Mouse (Mus musculus) urinary bladder, adult 2 months (tissue): ENCODE measurements around the gene Wfdc17. TPM values are rescaled to one million over a fixed set of nuclear protein-coding genes. Genes with fewer than 3 reads are reported as not detected.
A peak's percentile ranks its signal among the peaks of the same experiment; 100 is the strongest.

Experiments used
- DNase-seq: peaks from one replicate; pipeline ENCODE4 v3.0.0; 2022; ENCODE audit warnings: low spot score
- polyA plus RNA-seq: library from polyadenylated mRNA; depleted of rRNA; stranded (reverse); fragments of >200 nt; gene quantifications from 2 replicates; pipeline ENCODE4 v1.2.3, GENCODE M21; 2012; rRNA removed

Wfdc17 gene
- 31.2 and 38.7 TPM in 2 replicates for polyA plus RNA-seq

GRCm38 (mm10) chr11:83703705-83704104 lies at the start of gene Wfdc17:
Wfdc17 (plus strand) TSS chr11:83703991.
- DNase-seq = no peak

- DNase-seq = no peak
These were observed 49.2 kb upstream of the Wfdc17 start for GRCm38 (mm10) chr11:83654606-83655005.

- no peak for DNase-seq
These were observed 46.3 kb upstream of the Wfdc17 start for GRCm38 (mm10) chr11:83657508-83657907.

- DNase-seq = no peak
These were observed 45.0 kb upstream of the Wfdc17 start for GRCm38 (mm10) chr11:83658797-83659196.

DNA sequence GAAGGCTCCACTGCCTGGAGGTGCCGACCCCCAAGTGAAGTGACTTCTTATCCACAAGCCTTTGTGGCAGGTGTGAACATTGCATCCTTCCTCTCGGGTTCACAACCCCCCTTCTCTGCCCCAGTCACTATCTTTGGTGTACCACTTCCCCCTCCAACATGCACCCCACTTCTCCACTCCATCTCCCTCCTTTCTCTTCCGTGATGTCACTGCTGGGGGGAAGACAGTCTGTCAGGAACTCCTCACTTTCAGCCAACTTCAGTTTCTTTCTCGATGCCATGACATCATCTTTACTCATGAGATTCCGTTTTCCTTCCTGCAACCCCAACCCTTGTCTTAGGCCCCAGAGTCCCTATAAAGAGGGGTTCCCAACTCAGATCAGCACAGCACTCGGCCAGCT lies 41.6 kb upstream of the Wfdc17 start, which contains the start of gene Ccl4:
TSS of gene Ccl4 (plus strand) at position 381 of the 400 bp plus-strand sequence.
- DNase-seq = no peak

GRCm38 (mm10) chr11:83663532-83663931 lies 40.3 kb upstream of the Wfdc17 start:
- DNase-seq = no peak

DNA sequence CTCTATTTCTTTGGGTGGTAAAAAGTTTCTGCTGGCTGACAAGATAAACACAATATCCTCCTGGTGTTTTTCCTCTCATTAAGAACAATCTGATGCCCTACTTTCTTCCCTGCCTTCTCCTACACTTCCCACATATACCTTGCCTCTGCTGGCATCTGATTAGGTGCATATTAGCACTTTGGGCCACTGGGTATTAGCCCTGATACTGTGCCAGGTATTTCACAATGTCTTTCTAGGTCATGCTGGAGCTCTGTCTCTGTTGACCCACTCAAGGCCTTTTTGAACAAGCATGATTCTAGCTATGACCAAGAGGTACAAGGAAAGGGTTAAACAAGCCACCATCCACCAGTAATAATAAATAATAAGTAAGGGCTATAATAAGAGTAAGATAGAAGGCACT lies 32.0 kb upstream of the Wfdc17 start:
- no peak for DNase-seq

- DNase-seq = no peak
These were observed 28.1 kb upstream of the Wfdc17 start for GRCm38 (mm10) chr11:83675665-83676064.

DNA sequence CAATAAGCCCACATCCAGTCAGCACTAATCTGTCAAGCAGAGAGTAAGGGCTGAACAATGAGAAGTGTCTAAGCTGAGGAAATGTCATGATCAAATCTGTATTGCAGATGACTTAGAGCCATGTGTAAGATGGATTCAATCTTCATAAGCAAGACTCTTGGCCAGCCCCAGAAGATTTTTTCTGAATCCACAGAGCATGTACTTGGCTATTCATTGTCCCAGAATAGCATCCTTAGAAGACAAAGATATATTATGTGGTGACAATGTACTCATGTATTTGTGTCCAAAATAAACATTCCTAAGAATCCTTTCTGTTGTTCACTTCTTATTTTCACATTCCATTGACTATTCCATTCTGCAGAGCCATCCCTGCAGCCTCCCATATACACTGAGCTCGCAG lies 13.9 kb upstream of the Wfdc17 start:
- no peak for DNase-seq

GRCm38 (mm10) chr11:83692008-83692407 lies 11.8 kb upstream of the Wfdc17 start:
- DNase-seq = no peak

DNA sequence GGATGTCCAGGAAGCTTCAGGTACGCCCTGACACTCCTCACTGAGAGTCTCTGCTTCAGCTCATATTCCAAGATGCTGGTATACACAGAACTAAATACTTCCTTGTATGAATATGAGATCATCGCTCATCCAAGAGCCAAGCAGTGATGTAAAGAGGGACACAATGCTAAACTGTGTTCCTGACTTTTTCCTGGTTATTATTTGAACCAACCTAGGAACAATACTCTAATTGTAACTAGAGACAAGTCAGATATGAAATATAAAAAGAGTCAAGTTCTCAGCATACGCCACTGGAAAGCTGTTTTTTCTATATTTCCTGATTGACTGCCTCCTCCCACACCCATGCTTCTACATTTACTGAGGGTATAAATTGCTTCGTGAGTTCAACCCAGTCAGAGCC lies 4.9 kb downstream of the Wfdc17 start, which contains the start of gene Wfdc18:
TSS of gene Wfdc18 (plus strand) at position 301 of the 400 bp plus-strand sequence.
- no peak for DNase-seq

DNA sequence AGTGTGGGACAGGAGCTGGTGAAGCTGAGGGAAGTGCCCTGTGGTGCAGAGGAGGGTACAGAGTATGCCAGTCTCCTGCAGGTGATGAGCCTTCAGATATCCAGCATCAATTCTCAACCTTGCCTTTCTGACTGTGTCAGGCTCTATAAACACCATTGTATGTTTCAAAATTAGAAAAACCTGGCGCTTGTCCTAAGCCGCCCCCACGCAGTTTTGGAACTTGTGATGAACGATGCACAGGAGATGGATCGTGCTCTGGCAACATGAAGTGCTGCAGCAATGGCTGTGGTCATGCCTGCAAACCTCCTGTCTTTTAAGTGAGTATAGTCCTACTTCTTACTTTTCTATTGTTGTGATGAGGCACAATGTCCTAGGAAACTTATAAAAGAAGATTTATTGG lies 5.9 kb downstream of the Wfdc17 start:
- DNase-seq = no peak

DNA sequence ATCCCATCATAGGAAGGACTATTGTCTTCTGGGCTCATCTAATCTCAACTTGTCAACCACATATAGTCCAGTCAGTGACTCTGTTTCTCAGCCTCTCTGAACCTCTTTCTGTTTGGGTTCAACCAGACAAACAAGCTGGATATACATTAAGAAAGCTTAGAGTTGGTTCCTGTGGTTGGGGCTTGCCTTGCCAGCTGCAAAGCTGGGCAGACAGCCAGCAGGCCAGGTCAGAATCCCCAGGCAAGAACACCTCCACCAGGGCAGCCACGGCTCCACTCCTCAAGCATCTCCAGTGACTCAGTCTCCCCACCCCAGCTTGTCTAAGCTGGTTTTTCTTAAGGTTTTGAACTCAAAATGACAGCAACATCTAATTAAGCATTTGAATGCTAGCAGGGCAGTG lies 8.9 kb downstream of the Wfdc17 start:
- DNase-seq = no peak

DNA sequence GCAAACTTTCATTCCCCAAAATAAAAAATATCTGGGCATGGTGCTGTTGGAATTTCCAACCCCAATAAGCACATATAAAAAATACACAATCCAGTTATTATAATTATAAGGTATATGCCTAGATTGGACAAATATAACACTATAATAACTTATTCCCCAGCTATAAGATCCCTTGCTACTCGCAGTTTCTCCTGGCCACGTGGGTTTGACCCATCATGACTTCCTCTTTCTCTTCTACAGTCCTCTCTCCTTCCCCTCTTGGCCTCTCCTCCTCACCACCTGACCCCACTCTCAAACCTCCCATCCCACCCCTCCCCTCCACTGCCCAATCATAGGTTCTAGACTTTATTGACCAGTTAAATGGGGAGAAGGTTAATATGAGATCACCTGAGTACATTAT lies 10.1 kb downstream of the Wfdc17 start:
- DNase-seq = no peak

GRCm38 (mm10) chr11:83717042-83717665 lies 13.4 kb downstream of the Wfdc17 start:
- DNase-seq = no peak

- no peak for DNase-seq
These were observed 17.0 kb downstream of the Wfdc17 start for GRCm38 (mm10) chr11:83720766-83721165.

DNA sequence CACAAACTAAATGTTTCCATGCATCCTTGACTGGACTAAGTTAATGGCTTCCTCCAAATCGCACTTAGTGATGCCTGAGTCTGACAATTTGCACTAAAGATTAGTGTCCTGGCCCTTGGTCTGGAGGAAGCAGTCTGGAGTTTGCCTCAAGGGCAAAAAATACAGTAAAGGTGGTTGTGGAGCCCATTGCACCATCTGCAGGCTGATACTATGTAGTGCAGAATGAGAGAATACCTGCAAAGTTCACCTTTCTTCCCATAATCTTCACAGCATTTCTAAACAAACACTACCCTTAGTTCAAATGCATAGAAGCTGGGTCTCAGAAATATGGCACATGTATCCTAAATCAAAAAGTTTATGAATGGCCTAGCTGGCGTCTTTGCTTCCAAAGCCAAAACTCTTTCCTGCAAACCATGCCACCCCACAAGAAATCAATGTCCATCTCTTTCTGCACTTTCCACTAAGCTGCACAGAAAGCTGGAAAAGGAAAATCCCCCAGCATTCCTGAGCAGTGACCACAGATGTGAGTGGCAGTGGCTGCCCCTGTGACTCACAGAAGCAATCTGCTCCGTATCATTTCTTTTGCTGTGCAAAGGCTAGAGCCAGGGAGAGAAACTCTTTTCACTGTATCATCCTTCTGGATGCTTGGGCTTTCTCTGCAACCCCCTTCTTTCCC lies 25.1 kb downstream of the Wfdc17 start:
- no peak for DNase-seq

DNA sequence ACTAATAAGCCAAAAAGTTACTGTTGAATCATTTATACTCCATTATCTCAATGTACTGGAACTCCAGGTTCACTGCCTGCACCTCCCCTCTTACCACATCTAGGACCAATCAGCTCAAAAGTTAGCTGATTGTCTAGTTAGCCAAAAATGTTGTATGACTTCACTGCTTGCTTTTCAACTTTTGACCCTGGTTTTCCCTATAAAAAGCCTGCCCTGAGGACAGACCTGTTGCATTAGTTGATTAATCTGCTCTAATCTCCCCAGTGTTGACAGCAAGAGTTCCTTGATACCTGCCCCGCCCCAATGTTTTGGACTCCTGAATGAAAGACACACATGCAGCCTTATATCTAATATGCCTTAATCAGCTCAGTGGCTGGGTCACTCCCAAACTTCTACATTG lies 27.3 kb downstream of the Wfdc17 start:
- no peak for DNase-seq

GRCm38 (mm10) chr11:83733071-83733640 lies 29.4 kb downstream of the Wfdc17 start:
- no peak for DNase-seq

DNA sequence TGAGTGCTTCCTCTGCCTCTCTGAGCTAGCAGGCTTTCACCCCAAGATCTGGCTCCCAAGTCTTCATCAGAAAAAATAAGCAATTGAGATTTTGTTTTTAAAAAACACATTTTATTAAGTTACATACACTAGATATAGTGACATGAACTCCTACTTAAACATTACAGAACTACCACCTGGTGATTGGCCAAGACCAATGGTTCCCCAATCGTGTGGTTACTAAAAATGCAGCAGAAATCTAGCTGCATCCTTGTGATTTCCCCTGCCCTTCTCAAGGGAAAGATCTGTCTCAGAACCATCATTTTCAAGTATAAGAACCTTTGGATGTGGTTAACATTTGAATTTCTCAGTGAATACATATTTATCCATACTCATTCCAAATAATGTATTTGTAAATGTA lies 30.4 kb downstream of the Wfdc17 start:
- no peak for DNase-seq

DNA sequence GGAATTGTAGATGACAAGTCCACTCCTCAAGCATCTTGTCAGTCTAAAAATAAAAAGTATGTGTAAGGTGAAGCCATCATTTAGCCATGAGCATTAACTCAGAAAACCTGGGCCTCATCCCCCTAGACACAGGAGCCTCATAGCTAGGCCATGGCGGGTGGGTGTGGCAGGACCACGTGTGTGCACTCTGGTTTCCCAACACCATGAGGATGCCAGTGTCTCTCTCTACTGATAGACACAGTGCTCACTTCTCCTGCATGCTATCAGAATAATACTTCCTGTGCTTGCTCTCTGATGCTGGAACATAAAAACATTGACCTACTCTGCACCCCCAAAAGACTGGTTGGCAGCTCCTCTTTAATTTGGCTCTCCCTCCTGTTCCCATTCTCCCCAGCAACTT lies 32.1 kb downstream of the Wfdc17 start:
- DNase-seq = no peak

- no peak for DNase-seq
These were observed 33.3 kb downstream of the Wfdc17 start for GRCm38 (mm10) chr11:83737109-83737558.

GRCm38 (mm10) chr11:83739241-83739640 lies 35.5 kb downstream of the Wfdc17 start:
- DNase-seq = peak; percentile 35
